Mouse (Mus musculus) small intestine, adult 2 months (tissue): ENCODE measurements around the gene Adora2a.

Experiments used
- CTCF ChIP-seq: fragments of 200-500 bp; IDR thresholded peaks from 2 replicates; pipeline ENCODE4 v1.5.1; 2012; ENCODE audit warnings: low read depth, mild to moderate bottlenecking, control low read depth, inconsistent platforms, low read length, moderate library complexity, mixed read lengths; ENCODE audit not compliant: insufficient replicate concordance, insufficient read length; ENCODE audit errors: extremely low read depth
- POLR2A ChIP-seq: fragments of 200-500 bp; IDR thresholded peaks from 2 replicates; pipeline ENCODE4 v1.6.1; 2012; ENCODE audit warnings: low read depth, mild to moderate bottlenecking, control low read depth, inconsistent platforms, low read length, moderate library complexity

- TF ChIP-seq POLR2A (no peak), CTCF (no peak)
Measured at GRCm38 (mm10) chr10:75290650-75291049, 26.0 kb upstream of the Adora2a start.
